Mouse (Mus musculus) CH12.LX (cell line): ENCODE results near the gene Ube2l3.

Experiments used
- CTCF ChIP-seq, 2 experiments: IDR thresholded peaks in 1 of 2; conservative IDR thresholded peaks in 1 of 2; 2 replicates each; pipeline ENCODE4 v1.5.1; 2011 to 2012; ENCODE audit warnings: low read depth in 2 of 2, low read length in 2 of 2, improper control_type of control experiment in 1 of 2, inconsistent platforms in 1 of 2, mild to moderate bottlenecking in 1 of 2, moderate library complexity in 1 of 2
- MYC ChIP-seq: IDR thresholded peaks from 2 replicates; pipeline ENCODE4 v1.6.1; 2011; ENCODE audit warnings: low read depth, mild to moderate bottlenecking, improper control_type of control experiment, low read length
- USF2 ChIP-seq: conservative IDR thresholded peaks from 2 replicates; pipeline ENCODE4 v1.6.1; 2011; ENCODE audit warnings: low read depth, low read length, improper control_type of control experiment

- TF ChIP-seq MYC (no peak), CTCF (conservative IDR thresholded peaks at IDR 0.05 in 1 of 2, IDR thresholded peaks at IDR 0.05 in 1 of 2; ENCODE audit: low read depth in 2 of 2, low read length in 2 of 2) (no peak), USF2 (no peak)
Observed at GRCm38 (mm10) chr16:17234499-17234895, 32.0 kb upstream of the Ube2l3 start.
